Mouse (Mus musculus) cerebellum, adult 8-10 months (tissue): Measurements from ENCODE around the gene Hipk2.

Source experiments
- DNase-seq: peaks from one replicate; pipeline ENCODE4 v3.0.0; 2022

Gene Hipk2

DNA sequence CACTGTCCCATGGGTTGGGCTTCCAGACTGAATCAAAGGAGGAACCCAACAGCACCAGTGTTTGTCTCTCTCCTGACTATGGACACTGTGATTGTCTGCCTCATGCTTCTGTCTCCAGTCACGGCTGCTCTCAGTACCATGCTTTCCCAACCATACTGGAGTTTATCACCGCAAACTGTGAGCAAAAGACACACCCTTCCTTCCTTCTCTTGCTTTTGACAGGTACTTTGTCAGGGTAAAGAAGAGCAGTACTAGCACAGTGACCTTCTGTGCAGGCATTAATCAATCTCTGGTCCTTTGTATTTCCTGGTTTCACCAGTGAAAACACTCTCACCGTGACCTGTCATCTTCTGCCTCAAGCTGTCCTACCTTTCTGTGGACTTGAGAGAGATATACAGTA is 25.7 kb upstream of the Hipk2 start:
- no peak for DNase-seq

DNA sequence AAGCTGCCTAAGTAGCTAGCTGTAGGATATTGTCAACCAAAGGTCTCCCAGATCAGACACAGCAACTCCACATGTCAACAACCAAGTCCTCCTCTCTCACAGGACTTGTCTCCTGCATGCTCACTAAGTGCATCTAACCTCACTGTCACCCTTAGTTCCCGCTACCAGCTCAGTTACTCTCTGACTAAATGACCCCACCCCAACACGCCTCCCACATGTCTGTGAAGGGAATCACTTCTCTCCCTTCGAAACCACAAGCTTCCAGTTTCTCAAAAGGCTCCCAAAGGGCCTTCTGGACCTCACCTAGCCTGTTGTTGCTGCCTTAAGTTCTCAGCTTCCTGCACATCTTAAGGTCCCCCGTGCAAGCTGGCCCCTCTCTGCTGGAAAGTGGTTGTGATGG is 25.2 kb upstream of the Hipk2 start:
- DNase-seq, result no peak

DNA sequence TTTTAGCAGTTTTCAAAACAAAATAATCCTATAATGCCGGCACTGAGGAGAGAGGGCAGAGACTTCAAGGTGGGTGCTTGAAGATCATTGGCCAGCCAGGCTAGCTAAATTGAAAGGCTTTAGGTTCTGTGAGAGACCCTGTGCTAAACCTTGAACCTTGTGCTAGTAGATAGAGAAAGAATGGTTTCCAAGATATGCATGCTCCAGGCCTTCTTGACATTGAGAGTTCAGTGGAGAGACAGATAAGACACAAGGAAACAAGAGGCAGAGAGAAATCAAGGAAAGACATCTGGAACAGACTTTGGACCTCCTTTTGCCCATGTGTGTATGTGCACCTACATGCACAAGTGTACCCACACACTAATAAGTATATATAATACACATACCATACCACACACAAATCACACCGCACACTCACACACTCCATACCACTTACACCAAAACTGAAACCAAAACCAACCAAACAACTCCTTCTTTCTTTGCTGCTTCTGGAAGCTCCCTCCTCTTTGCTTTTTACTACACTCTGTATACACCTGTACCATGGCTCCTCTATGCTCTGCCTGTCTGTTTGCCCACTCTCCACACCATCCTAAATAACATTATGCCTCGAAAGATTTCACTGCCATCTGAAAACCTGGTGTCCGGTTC is 24.6 kb upstream of the Hipk2 start:
- DNase-seq, result no peak

DNA sequence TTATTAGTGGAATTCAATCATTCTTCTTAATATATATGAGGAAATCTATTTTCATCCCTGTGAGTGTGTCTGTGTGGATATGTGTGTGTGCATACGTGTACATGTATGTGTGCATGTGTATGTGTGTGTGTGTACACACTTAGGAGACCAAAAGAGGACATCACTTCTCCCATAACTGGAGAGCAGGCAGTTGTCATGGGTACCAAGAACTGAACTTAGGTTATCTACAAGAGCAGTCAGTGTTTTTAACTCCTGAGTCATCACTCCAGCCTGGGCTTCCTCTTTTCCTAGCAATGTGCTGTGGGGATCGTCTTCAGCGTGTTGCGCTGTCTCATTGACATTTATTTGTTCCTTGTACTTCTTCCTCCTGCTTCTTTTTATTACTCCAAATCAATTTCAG is 24.1 kb upstream of the Hipk2 start:
- no peak for DNase-seq

DNA sequence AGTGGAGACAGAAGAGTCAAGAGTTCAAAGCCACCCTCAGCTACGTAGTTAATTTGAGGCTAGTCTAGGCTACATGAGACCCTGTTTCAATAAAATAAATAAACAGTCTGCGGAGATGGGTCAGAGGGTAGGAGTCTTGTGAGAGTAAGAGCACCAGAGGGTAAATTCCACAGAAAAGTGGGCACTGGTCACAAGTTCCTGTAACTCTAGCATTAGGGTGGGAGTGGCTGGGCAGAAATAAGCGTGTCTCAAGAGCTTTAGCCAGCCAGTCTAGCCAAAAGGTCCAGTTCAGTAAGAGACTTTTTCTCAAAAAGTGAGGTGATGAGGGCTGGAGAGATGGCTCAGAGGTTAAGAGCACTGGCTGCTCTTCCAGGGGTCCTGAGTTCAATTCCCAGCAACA is 17.6 kb upstream of the Hipk2 start:
- no peak for DNase-seq

DNA sequence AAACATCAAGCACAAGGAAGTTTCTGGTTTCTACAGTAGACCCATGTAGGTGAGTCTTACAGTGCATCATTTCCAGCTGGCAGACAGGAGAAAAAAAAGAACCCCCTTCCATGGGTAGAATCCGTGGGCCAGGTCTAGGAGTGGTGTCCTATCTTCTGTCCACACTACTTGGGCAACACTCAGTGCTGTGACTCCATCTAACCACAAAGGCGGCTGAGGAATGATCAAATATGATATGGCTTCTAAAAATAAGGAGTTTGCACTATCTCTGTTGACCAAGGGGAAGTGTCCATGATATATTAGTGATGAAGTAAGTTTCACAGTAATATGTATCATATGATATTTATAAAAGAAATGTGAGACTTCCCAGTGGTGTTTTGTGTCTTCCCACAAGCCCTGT is 16.1 kb upstream of the Hipk2 start:
- no peak for DNase-seq

DNA sequence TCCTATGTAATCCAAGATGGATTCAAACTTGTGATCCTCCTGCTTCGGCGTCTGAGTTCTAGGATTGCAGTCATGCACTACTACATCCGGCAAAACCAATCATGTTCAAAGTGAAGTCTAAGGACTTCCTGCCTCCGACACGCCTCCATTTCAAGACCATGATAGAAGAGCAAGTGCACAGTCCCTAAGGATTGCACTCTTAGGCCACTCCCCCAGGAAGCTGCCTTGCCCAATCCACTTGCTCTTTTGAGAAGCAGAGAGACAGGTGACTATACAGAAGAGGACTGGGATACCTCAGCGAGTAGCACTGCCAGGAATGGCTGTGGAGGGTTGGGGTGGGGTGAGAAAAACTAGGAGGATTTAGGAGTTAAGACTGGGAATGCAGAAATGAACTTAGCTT is 13.2 kb upstream of the Hipk2 start:
- DNase-seq, result no peak

DNA sequence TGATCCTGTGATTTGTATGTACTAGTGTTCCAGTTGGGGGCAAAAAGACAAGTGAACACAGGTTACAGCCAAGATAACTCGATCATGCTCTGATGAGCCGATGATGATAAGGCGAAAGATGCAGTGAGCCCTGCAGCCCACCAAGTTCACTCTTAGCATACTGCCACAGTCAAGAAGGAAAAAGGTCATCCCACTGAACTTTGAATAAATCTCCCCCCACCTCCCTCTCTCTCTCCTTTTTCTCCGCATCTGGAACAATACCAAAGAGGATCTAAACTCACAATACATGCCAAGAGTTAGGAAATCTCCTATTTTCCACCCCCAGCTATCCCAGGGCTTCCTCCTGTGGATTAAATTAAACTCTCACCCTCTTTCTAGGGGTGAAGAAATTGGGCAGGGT is 11.5 kb upstream of the Hipk2 start:
- DNase-seq, result no peak

DNA sequence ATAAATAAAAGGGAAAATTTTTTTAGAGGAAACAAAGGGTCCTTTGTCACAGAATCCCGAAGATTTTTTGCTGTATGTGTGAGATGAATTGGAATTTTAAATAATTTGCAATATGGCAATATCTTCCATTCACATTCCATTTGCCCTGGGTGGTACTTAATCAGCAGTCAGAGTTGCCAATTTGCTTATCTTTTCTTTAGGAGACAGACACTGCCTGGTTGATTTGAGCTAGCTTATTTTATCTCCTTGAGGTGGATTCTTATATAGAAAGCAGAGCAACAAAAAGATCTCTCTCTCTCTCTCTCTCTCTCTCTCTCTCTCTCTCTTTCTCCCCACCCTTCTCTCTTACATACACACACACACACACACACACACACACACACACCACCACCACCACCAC is 9.2 kb upstream of the Hipk2 start:
- no peak for DNase-seq

DNA sequence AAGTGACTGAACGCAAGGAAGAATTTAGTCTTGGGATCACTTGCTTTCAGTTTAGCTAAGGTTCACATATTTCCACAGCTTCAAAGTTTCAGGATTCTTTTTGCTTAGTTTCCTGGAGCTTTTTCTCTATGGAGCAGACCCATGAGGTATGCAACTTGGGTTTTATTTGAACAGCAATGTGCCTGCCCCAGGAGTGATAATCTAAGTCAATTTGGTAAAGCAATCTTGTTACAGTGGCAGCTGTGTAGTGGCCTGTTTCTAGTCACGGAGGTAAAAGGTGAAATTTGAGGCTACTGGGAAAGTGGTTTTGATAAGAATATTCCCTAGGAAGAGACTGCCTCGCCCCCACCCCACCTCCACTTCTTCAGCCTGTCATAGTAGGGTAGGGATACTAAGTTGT is 8.5 kb upstream of the Hipk2 start:
- DNase-seq, result no peak

DNA sequence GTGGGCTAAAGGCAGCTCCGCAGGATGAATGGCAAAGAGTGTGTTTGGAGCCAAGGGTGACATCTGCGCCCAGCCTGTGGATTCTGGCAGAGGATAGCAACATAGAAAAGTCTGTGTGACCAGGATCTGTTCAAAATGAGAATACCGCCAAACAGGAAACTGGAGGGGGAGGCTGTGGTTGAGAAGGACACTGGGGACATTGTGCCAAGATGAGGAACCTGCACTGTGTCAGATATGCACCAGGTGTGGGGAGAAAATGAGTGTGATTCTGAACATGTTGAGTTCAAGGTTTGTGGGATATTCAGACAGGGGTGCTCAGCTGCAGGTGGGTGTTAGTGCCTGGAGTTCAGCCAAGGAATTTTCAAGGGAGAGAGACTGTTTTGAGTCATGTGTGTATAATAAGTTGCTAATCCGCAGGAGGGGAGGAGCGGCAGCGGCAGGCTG is 6.8 kb upstream of the Hipk2 start:
- DNase-seq, result peak; percentile 31

DNA sequence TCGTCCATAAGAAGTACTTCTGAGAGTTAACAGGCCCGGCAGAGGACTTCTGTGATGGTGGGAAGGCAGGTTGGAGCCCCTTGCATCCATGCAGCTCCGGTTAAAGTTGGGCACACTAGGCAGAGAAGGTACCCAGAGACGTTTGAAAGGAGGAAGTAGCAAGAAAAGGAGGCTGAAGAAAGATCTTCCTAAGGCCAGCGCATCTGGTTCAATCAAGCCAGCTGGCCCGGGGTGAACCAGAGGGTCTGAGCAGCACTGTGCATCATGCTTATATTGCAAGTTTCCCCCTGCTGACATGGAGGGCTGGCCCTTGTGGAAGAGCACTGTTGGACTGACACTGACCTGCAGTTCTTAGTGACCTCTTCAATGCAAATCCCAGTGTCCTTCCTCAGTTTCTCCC is 6.0 kb upstream of the Hipk2 start:
- DNase-seq, result no peak

DNA sequence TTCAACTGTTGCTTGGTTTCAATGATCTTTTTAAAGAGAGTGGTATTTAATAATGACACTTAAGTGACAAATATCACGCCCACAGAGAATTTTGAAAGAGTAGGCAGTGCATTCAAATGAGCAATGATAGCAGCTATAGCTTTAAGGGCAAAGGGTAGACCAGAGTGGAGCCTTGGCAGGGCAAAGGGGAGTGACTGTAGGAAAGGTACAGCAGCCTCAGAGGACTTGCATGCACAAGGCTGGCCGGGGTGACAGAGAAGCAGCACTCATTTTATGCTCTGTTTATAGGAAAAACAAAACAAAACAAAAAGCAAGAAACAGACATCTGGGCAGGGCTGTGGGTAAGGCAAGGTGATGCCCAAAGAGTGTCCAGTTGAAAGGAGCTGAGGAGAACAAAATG is 5.5 kb upstream of the Hipk2 start:
- no peak for DNase-seq

DNA sequence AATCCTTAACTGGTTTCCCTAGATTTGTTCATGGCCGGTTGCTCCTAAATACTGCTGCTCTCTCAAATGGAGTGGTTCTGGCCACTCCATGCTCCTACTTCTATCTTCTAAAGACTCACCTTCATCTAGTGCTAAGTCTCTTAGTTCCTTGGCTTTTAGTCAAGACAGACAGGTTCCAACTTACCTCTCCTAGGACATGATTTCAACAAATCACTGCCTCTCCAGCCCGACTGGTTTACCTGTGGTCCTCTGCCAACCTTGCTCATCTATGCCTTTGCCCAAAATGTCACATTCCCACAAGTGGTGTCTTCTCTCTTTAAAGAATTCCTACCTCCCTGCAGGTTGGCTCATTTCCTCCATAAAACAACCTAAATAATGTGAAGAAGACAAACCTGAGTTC is 1.7 kb upstream of the Hipk2 start:
- DNase-seq, result no peak

DNA sequence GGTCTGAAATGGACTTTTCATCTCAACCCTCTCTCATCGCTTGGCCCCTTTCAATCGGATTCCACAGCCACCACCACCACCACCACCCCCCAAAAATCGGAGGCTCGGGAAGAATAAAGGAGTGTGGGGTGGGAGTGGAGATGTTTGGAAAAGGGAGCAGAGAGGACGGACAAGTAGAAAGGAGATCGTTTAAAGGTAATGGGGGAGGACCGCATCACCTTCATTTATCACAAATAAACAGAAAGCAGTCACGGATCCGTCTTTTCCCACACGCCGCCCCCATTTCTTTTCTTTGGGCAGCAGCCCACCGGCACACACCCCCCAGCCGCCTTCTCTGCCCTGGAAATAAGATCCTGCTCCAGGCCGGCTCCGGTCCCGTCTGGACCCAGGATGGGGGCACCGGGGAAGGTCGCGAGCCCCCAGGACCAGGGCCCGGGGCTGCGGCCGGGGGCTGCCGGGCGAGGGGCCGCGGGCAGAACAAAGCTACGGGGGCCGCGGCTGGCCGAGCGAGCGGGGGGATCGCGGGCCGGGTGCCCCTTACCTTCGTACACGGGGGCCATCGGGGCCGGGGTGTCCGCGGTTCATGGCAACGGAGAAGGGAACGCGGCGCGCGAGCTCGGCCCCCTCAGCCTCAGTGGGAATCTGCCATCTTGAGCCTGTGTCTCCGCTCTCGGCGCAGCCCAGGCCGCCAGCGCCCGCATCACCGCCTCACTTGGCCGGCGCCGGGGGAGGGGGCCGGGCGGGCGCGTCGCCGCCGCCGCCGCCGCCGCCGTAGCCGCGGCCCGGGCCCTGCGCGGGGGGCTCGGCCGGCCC is 501 bp downstream of the Hipk2 start, which contains the start of gene Tbxas1:
Gene Tbxas1 (plus strand): TSS at position 147 of the 813 bp plus-strand sequence.
- DNase-seq, result peak; percentile 46

DNA sequence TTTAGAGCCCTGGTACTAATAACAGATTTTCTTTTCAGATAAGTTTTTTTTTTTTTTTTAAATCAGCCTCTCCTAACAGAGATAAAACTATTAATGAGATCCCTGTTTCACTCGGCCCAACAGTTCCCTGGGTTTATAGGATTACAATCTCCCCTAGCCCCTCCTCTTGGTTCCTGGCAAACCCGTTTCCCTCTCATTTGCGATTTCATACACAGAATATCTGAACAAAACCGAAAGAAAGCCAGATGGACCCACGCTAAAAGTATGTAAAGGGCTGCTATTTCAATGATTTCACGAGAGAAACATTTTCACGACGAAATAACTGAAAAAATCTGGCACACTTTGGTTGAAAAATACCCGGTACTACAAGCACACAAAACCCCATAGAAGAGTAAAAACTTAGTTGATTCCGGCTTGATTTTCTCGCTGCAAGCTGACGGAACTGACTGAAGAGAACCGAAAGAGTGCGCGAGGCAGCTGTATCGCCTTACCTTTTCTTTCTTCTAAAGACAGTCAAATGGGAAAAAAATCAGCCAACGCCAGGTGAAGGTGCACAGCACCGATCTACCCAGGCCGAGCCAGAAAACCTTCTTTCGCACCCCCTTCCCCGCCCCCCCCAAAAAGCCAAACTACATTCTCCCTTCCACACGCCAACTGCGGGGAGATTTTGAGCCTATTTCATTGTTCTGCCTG is 1.3 kb downstream of the Hipk2 start:
- DNase-seq, result no peak

DNA sequence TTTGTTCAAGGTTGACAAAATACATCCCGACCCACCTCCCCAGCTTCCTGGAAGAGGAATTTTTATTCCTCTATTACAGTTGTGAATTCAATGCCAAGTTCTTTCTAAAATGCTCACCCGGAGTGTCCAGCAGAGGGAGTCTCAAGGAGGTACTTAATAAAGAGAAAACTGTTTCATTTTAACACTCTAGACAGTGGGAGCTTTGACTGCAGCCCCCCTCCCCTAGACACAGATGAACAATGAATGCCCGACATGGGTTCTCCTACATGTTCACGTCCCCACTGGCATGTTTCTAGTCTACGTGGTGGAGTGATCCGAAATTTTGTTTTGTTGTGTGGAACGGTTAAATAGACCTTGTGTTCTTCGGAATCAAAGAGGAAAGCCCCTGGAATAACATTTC is 1.9 kb downstream of the Hipk2 start:
- DNase-seq, result peak; percentile 61

DNA sequence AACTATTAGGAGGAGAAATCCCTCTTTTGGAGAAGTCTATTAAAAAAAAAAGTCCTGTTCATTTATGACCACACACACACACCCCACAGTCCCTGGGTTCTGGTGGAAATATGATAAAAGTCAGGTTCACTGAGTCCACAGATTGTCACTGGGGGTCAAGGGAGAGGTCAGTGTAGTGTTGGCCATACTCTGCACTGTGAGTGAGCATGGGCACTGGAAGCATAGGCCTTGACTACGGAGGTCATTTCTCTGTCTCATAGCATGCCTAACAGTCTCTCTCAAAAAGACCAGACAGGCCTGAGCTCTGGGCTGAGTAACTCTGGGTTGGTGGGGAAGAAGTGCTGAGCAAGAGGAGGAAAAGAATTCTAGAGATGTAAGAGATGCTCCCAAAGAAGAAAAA is 2.6 kb downstream of the Hipk2 start:
- no peak for DNase-seq

DNA sequence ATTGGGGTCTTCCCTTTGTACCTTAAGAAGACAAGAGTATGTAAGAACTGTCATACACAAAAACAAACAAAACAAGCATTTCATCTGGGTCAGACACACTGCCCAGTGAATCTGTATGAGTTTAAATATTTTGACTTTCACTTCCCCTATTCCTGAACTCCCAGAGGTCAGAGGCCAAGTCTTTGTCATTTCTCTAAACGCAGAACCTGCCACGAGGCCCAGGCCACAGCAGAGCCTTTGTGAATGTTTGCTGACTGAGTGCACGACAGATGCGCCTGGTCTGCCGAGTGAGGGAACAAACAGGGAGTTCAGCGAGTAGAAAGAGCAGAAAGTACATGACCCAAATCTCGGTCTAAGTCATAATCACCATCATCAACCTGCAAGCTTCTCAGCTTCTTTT is 4.9 kb downstream of the Hipk2 start:
- no peak for DNase-seq

DNA sequence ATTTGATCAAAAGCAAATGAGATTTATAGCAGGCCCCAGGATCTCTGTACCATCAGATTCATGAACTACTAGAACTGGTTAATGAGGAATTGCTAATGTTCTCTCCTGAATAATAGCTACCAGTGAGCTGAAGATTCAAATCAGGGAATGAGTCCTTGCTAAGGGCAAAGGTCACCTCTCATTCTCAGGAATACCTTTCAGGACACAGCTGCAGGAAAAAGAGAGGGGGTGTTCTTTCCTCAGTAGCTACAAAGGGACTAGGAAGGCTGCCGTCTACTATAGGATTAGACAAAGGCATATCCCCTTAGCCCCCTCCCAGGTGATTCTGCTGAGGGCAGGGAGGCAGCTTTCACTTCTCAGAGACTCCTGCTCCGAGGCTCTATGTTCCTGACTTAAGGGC is 5.9 kb downstream of the Hipk2 start:
- DNase-seq, result no peak

DNA sequence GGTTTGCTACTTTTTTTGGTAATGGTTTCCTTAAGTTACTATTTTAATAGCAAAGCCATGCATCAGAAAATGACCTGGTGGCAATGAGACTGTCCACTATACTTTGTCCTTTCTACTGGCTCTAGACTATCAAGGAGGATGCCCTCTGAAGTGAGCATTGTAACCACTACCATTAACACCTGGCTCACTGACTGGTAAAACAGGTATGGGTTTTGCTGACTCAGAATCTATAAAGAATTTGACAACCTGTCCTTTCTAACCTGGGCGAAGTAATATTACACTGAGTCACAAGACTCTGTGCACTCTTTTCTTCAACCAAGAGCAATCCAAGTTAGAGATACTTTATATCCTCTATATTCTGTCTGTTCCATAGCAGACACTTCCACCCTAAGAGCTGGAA is 7.0 kb downstream of the Hipk2 start:
- DNase-seq, result no peak

DNA sequence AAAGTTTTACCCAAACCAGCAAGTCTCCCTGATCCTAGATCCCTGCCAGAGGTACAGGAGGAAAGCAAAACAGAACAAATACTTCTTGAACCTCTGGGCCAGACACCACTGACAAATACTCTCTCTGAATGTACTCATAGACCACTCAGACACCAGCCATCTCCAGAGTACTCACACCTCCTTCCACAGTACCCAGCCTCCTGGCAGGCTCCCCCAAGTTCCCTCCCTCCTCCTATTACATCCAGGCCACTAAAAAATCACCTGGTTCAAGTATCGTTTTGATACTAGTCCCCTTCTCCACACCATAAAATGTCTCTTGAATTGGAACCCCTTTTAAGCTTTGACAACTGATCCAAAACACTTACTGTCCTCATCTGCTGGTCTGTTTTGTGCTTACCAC is 8.7 kb downstream of the Hipk2 start:
- DNase-seq, result no peak

DNA sequence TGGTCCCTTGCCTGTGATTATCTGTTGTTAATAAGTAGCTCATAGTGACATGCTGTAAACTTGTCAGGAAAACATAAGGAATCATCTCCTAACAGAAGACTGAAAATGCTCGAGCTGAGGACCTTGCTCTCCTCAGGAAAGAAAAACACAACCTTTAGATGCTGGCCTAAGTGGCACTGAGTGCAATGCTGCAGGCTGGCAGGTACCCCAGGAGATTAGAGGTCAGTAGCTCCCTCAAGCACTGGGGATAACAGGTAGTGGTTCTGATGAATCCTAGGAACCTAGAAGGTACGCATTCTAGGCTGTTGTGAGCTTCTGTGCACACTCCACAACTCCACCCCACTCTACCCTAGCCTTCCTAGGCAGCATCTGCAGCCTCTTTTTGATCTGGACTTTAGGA is 9.2 kb downstream of the Hipk2 start:
- no peak for DNase-seq

DNA sequence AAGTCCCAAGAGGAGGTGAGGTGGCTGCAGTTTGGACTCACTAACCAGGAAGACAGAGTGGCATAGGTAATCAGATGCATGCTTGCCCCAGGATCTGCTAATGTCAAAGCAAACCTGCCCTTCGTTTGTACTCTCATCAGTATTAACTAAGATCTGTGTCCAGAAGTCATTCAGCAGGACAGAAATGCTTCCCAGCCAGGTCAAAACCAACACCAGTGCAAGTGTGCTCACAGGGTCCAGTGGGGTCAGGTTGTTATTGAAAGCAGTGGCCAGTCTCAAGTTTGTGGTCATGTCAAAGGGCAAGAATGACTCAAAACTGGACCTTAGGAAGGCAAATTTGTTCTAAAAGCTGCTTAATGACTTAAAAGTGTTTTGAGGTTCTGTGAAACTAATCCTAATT is 9.6 kb downstream of the Hipk2 start:
- DNase-seq, result no peak
